Mouse (Mus musculus) limb, embryonic 11.5 days (tissue): ENCODE measurements at regions not wholly inside any gene's neighbourhood (a gene's known extent, or its start where the extent isn't known, plus 50 kb on each side); places are given as distances from the start of the nearest gene placed in this dataset.

Experiments used
- ATAC-seq: fragments of 200-750 bp; cut with Nextera tagmentation; 2 replicates; pipeline ENCODE4 v1.8.0; 2017; ENCODE audit warnings: low read depth; ENCODE audit not compliant: insufficient number of reproducible peaks, low FRiP score, low TSS enrichment
- DNase-seq: peaks from one replicate; pipeline ENCODE4 v3.0.0-alpha.2; 2015; ENCODE audit warnings: low spot score
- H3K27ac ChIP-seq: fragments of 300-500 bp; sonication (generic); replicated peaks from 2 replicates; pipeline ENCODE4 v1.5.1; 2014; ENCODE audit warnings: low read depth, mild to moderate bottlenecking, low read length
- H3K27me3 ChIP-seq: fragments of 300-500 bp; sonication (generic); 2 replicates; pipeline ENCODE4 v1.6.1; 2014; ENCODE audit warnings: mild to moderate bottlenecking, low read length, mixed read lengths; ENCODE audit not compliant: control insufficient read depth, insufficient read depth
- H3K36me3 ChIP-seq: fragments of 300-500 bp; sonication (generic); 2 replicates; pipeline ENCODE4 v1.6.1; 2014; ENCODE audit warnings: mild to moderate bottlenecking, low read length, moderate library complexity, mixed read lengths; ENCODE audit not compliant: control insufficient read depth, insufficient read depth
- H3K4me1 ChIP-seq: fragments of 300-500 bp; sonication (generic); 2 replicates; pipeline ENCODE4 v1.6.1; 2014; ENCODE audit warnings: low read length, mixed read lengths; ENCODE audit not compliant: control insufficient read depth, insufficient read depth
- H3K4me2 ChIP-seq: fragments of 300-500 bp; sonication (generic); 2 replicates; pipeline ENCODE4 v1.6.1; 2014; ENCODE audit warnings: low read depth, mild to moderate bottlenecking, moderate library complexity; ENCODE audit not compliant: severe bottlenecking
- H3K4me3 ChIP-seq: fragments of 300-500 bp; sonication (generic); 2 replicates; pipeline ENCODE4 v1.5.1; 2014; ENCODE audit warnings: low read depth, low read length
- H3K9ac ChIP-seq: fragments of 300-500 bp; sonication (generic); 2 replicates; pipeline ENCODE4 v1.6.1; 2014; ENCODE audit warnings: mild to moderate bottlenecking, low read length
- H3K9me3 ChIP-seq: fragments of 300-500 bp; sonication (generic); 2 replicates; pipeline ENCODE4 v1.6.1; 2016; ENCODE audit warnings: low read length; ENCODE audit not compliant: control insufficient read depth
- WGBS: fragments of 180-500 bp; shearing (Covaris S2); extraction: QIAGEN DNeasy Blood & Tissue Kit; methylation state at CpG from one replicate; pipeline ENCODE4 v1.1.7; 2014; 5-methylcytosine and 5-hydroxymethylcytosine counted together

DNA sequence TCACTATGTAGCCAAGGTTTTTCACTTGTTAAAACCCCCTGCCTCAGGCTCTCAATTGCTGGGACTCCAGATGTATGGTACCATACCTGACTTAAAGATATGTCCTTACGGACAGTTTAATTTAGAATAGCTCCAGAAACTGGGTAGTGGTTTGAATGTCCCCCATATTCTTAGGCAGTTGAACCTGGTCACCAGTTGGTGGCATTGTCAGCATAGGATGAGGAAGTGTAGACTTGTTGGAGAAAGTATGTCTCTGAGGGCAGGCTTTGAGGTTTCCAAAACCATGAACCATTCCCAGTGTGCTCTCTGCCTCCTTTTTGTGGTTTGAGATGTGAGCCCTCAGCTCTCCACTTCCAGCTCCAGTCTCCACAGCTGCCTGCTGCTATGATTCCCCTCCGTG is 94.4 kb downstream of the Kctd15 start:
- WGBS = 77% methylated on average over 2 of the region's 2 CpGs

DNA sequence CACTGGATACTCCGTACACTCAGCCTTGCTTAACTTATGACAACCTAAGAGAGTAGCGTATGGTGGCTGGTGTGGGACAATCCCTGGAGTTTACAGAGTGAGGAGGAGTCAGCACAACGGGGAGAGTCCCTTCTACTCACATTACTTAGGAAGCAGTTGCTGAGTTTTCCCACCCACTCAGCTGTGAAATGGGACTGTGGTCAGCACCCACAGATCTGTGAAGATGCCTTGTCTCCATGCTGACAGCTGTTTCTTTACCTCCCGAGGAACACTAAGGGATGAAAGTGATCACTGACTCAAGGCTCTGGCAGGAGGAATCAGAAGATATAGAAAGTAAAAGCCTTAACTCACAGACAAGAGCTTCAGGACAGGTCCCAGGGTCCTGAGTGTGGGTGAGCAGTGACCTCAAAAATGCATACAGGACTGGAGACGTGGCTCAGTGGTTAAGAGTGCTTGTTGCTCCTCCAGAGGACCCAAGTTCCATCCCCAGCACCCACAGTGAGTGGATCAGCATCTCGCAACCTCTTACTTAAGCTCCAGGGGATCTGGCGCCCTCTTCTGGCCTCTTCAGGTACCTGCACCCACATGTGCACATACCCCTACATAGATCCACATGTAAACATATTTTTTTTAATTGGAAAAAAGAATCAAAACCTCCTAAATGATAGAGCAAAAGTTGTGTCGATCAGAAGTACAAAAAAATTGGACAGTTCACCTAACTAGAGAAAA is 97.8 kb downstream of the Kctd15 start:
- 85% methylated on average over 8 of the region's 8 CpGs for WGBS
- no peak overlapping the region for H3K27ac ChIP-seq
- no peaks in the 10 kb centered on the region for H3K36me3 ChIP-seq
- H3K4me2 ChIP-seq = no peak overlapping the region
- DNase-seq (no peak), ATAC-seq (no peak)
- H3K9me3 ChIP-seq = peaks cover 3% of the 10 kb centered on the region; the same call in 1 of the 2 replicates
- no peak overlapping the region for H3K9ac ChIP-seq
- no peak overlapping the region for H3K4me3 ChIP-seq
- H3K27me3 ChIP-seq = no peaks in the 10 kb centered on the region
- no peaks in the 10 kb centered on the region for H3K4me1 ChIP-seq

More for the DNA sequence above, 94.4 kb downstream of the Kctd15 start:
- Histone ChIP-seq H3K9me3 (peaks cover 3% of the 10 kb centered on the region; the same call in 1 of the 2 replicates), H3K4me2 (no peak overlapping the region), H3K9ac (no peak overlapping the region), H3K4me3 (no peak overlapping the region), H3K4me1 (no peaks in the 10 kb centered on the region), H3K36me3 (no peaks in the 10 kb centered on the region), H3K27ac (no peak overlapping the region), H3K27me3 (no peaks in the 10 kb centered on the region)
- DNase-seq = no peak
- ATAC-seq = no peak

DNA sequence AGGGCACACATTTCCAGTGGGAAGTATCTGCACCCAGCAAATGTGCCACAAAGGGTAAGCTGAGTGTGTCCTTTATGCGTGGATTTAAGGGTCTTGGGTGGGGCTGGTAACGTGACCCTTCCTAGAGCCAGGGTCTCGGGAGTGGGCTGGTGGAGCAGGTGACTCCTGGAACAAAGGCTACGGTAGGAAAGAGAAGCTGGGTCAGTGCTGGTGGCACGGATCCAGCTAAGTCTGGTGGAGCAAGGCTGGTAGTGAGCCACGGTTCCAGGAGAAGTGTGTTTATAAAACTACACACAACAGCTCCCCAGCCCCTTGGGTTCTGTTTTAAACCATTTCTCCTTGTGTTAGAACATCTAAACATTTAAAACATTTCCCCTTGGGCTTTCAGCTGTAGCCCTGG is 101.3 kb downstream of the Kctd15 start:
- Histone ChIP-seq H3K27me3 (no peaks in the 10 kb centered on the region), H3K9me3 (peaks cover 3% of the 10 kb centered on the region; the same call in 1 of the 2 replicates), H3K36me3 (no peaks in the 10 kb centered on the region), H3K27ac (no peak overlapping the region), H3K4me3 (no peak overlapping the region), H3K9ac (no peak overlapping the region), H3K4me1 (no peaks in the 10 kb centered on the region), H3K4me2 (no peak overlapping the region)
- DNase-seq (no peak), ATAC-seq (no peak)
- 83% methylated on average over 6 of the region's 6 CpGs for WGBS

DNA sequence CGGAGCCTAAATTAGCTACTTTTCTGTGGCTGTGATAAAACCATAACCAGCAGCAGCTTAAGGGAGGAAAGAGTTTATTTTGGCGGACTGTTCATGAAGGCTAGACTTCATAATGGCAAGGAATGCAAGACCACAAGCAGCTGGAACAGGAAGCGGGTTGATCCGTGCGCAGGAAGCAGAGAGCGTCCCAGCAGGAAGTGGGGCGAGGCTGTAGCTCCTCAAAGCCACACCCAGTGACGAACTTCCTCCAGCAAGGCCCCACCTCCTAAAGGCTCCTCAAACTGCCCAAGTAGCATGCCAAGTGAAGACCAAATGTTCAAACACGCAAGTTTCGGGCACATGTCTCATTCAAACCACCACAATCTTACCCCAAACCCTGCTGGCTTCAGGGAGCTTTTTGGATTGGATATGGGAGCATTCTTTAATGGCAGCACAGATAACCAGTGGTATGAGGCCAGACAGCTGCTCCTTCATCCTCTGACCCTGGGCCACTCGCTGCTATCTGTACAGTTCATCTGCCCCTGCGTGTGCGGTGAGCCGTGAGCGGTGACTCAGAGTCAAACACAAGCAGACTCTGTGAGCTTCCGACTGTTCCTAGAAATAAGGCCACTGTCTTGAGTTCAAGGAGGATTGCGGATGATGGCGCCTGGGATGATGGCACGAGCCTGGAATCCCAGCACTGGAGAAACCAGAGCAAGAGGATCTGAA is 109.8 kb downstream of the Kctd15 start:
- Histone ChIP-seq H3K9ac (no peak overlapping the region), H3K9me3 (no peaks in the 10 kb centered on the region), H3K4me2 (no peak overlapping the region), H3K36me3 (no peaks in the 10 kb centered on the region), H3K4me1 (no peaks in the 10 kb centered on the region), H3K27ac (no peak overlapping the region), H3K27me3 (no peaks in the 10 kb centered on the region), H3K4me3 (no peak overlapping the region)
- WGBS = 90% methylated on average over 19 of the region's 19 CpGs
- DNase-seq (no peak), ATAC-seq (no peak)

DNA sequence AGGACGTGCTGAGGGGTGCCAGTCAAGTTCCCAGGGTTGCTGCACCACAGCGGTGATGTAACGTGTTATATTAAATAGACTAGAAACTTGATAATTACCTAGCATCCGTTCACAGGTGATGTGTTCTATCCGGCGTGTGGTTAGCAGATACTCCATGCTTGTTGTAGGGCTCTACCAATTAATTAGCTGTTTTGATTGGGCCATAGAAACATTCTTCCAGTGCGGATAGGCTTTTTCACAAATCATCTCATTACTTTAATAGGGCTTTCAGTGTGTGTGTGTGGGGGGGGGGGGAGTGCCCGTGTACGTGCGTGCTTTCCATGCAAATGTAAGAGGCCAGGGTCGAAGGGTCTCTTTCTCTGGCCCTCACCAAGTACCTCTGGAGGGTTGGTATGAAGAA is 110.6 kb downstream of the Kctd15 start:
- 89% methylated on average over 11 of the region's 11 CpGs for WGBS
- no peak overlapping the region for H3K4me3 ChIP-seq
- H3K27ac ChIP-seq = no peak overlapping the region

DNA sequence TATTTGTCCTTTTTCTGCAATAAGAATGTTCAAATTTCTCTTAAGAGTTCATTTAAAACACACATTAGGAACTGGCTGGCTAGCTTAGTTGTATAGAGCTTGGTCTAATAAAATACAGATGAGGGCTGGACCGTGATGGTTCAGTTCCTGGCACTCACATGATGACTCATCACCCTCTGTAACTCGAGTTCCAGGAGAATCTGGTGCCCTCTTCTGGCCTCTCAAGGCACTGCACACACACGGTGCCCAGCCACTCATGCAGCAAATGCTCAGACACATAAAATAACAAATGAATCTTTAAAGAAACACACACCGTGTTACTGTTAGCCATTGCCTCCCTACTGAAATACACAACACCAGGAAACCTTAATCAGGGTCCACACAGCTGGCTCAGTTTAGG is 114.6 kb downstream of the Kctd15 start:
- Histone ChIP-seq H3K9ac (no peak overlapping the region), H3K9me3 (no peaks in the 10 kb centered on the region), H3K27me3 (no peaks in the 10 kb centered on the region), H3K27ac (no peak overlapping the region), H3K4me3 (no peak overlapping the region), H3K36me3 (no peaks in the 10 kb centered on the region), H3K4me1 (no peaks in the 10 kb centered on the region), H3K4me2 (no peak overlapping the region)
- DNase-seq = peak; percentile 41
- WGBS = 74% methylated on average over 4 of the region's 4 CpGs
- ATAC-seq = no peak

More for the DNA sequence above, 110.6 kb downstream of the Kctd15 start:
- no peak for ATAC-seq
- Histone ChIP-seq H3K36me3 (no peaks in the 10 kb centered on the region), H3K9ac (no peak overlapping the region), H3K9me3 (no peaks in the 10 kb centered on the region), H3K4me1 (no peaks in the 10 kb centered on the region), H3K4me2 (no peak overlapping the region), H3K27me3 (no peaks in the 10 kb centered on the region)
- DNase-seq = no peak

DNA sequence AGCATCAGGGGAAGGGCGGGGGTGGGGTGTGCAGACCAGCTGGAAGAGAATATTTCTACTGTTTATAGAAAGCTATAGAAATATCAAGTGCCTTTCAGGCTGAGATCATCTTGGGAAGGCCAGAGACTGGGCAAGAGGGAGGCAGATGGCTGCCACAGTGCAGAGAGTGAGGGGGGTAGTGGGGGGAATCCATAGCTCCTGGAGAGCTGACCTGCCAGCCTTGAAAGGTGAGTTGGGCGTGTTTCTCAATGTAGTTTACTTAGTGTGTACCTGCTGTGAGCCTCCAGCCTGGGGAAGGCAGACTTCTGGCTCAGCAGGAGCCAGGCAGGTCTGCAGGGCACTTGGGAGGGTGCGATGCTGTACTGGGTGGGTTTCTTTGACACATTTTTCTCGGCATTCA is 115.5 kb downstream of the Kctd15 start:
- Histone ChIP-seq H3K4me2 (no peak overlapping the region), H3K4me1 (no peaks in the 10 kb centered on the region), H3K27me3 (no peaks in the 10 kb centered on the region), H3K4me3 (no peak overlapping the region), H3K9me3 (no peaks in the 10 kb centered on the region), H3K36me3 (no peaks in the 10 kb centered on the region), H3K27ac (no peak overlapping the region), H3K9ac (no peak overlapping the region)
- ATAC-seq (no peak), DNase-seq (no peak)
- 76% methylated on average over 4 of the region's 4 CpGs for WGBS

DNA sequence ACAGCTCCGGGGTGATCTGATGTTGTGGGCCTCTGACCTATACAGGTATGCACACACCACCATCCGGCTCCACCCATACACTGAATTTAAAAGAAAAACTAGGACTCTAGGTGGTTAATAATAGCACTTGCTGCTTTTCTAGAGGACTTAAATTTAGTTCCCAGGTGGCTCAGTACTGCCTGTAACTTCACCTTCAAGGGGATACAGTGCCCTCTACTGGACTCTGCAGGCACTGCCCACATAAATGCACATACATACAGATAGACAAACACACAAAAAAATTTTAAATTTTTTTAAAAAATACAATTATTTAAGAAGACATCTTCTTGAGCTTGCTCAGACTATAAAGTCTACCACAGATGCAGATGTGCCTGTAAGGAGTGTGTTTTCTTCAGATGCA is 116.7 kb downstream of the Kctd15 start:
- DNase-seq (no peak), ATAC-seq (no peak)
- Histone ChIP-seq H3K4me3 (no peak overlapping the region), H3K27me3 (no peaks in the 10 kb centered on the region), H3K27ac (no peak overlapping the region), H3K9ac (no peak overlapping the region), H3K36me3 (no peaks in the 10 kb centered on the region), H3K4me2 (no peak overlapping the region), H3K4me1 (no peaks in the 10 kb centered on the region), H3K9me3 (no peaks in the 10 kb centered on the region)
- WGBS = 96% methylated on average over 2 of the region's 2 CpGs
